7 mouse cellular contexts compared by ENCODE assay signal in genomic region chr12:51377003-51377887, GRCm38 (mm10). TPM values are rescaled to one million over a fixed set of nuclear protein-coding genes. Genes with fewer than 3 reads are reported as not detected.
A peak's percentile ranks its signal among the peaks of the same experiment; 100 is the strongest.
DNase-seq lines count a peak whose midpoint lies in the region; ATAC-seq lines count a peak whose summit lies in the region.

Gene Scfd1 (plus strand): TSS chr12:51377510.

- DNase-seq in adrenal gland, adult 8-10 months, result peak; percentile 92
- peak; percentile 93 for DNase-seq in embryo, embryonic 9.5 days (ENCODE audit: extremely low spot score)
- DNase-seq in gastrocnemius, postnatal 4 days (ENCODE audit: low spot score in 2 of 2), result peak; percentile 81 to 91
- DNase-seq in left cerebral cortex, postnatal 36 days (ENCODE audit: low spot score in 2 of 2), result peak; percentile 93 to 95
- peak; percentile 99 for DNase-seq in midbrain, embryonic 11.5 days (ENCODE audit: low spot score, missing footprints)
- peak; percentile 89 for DNase-seq in skeletal muscle tissue, adult 2 months (ENCODE audit: low read depth, low spot score)

- no peaks in the 10 kb centered on the region for H3K27me3 ChIP-seq in intestine, embryonic 16.5 days (replicated peaks; ENCODE audit: control insufficient read depth, insufficient read depth, low read length)
- H3K27me3 ChIP-seq in midbrain, embryonic 11.5 days (ENCODE audit: control insufficient read depth, insufficient read depth, low read length), result no peaks in the 10 kb centered on the region

- H3K36me3 ChIP-seq in intestine, embryonic 16.5 days (ENCODE audit: control insufficient read depth, insufficient read depth, low read length), result no peaks in the 10 kb centered on the region
- 0 out of 2 replicates have a peak, but pooled peaks cover 2% of the 10 kb centered on the region for H3K36me3 ChIP-seq in midbrain, embryonic 11.5 days (ENCODE audit: control insufficient read depth, insufficient read depth, low read length)

- peak within 1 kb of the TSS; percentile 90 for H3K9ac ChIP-seq in intestine, embryonic 16.5 days (ENCODE audit: low read depth, low read length)
- peak within 1 kb of the TSS; percentile 78 for H3K9ac ChIP-seq in midbrain, embryonic 11.5 days (ENCODE audit: low read length)

- no peaks in the 10 kb centered on the region for H3K9me3 ChIP-seq in intestine, embryonic 16.5 days (ENCODE audit: control insufficient read depth, low read length)
- no peaks in the 10 kb centered on the region for H3K9me3 ChIP-seq in midbrain, embryonic 11.5 days (ENCODE audit: control insufficient read depth, low read length)

- peak; percentile 100 for ATAC-seq in intestine, embryonic 16.5 days
- ATAC-seq in midbrain, embryonic 11.5 days (ENCODE audit: low FRiP score), result peak; percentile 100

- intact Hi-C loops in left cerebral cortex, postnatal 36 days (cut with DNase I), result no loop called here

- H3K4me1 ChIP-seq in intestine, embryonic 16.5 days (ENCODE audit: control insufficient read depth, insufficient read depth, low read length), result no peaks in the 10 kb centered on the region
- H3K4me1 ChIP-seq in midbrain, embryonic 11.5 days (ENCODE audit: control insufficient read depth, insufficient read depth, low read length), result no peaks in the 10 kb centered on the region

- peak within 1 kb of the TSS; percentile 84 for H3K27ac ChIP-seq in intestine, embryonic 16.5 days (ENCODE audit: low read length)
- H3K27ac ChIP-seq in midbrain, embryonic 11.5 days (ENCODE audit: low read depth, low read length), result peak within 1 kb of the TSS; percentile 49; the same call in 1 of the 2 replicates

- H3K4me3 ChIP-seq in intestine, embryonic 16.5 days (ENCODE audit: low read length), result peak within 1 kb of the TSS; percentile 61
- peak within 1 kb of the TSS; percentile 53 for H3K4me3 ChIP-seq in midbrain, embryonic 11.5 days (ENCODE audit: low read depth, low read length)

- WGBS in intestine, embryonic 16.5 days, result under 1% methylated on average over 34 of the region's 34 CpGs
- under 1% methylated on average over 34 of the region's 34 CpGs for WGBS in midbrain, embryonic 11.5 days

- H3K4me2 ChIP-seq in intestine, embryonic 16.5 days (ENCODE audit: low read depth, low read length), result peak within 1 kb of the TSS; percentile 65
- peak within 1 kb of the TSS; percentile 67 for H3K4me2 ChIP-seq in midbrain, embryonic 11.5 days

RNA-seq across cellular contexts. Expression of gene Scfd1, which starts in this region (rescaled TPM):
- 10 to 100 TPM; 73.6 to 80.6 (median 77.0) TPM for total RNA-seq in adrenal gland, adult 8-10 months (2022)
- total RNA-seq in gastrocnemius, postnatal 4 days (2021), result 10 to 100 TPM; 42.0 to 45.4 TPM
- polyA plus RNA-seq in intestine, embryonic 16.5 days (2015; fragmentation: Nextera tagmentation; extraction: Ambion mirVana), result 75.8 and 76.0 TPM in 2 replicates
- total RNA-seq in left cerebral cortex, postnatal 36 days (2021), result 10 to 100 TPM; 37.3 to 38.3 TPM
- 77.9 and 89.6 TPM in 2 replicates for polyA plus RNA-seq in midbrain, embryonic 11.5 days (2014; fragmentation: Nextera tagmentation; extraction: Ambion mirVana)

Comparison
In these comparisons a context has a peak if more than half of its experiments do, and no peak if none do; other contexts are left out.
1. Peak in every context shown above with its lines: DNase-seq, ATAC-seq, H3K4me3 ChIP-seq and H3K27ac ChIP-seq.